14 mouse cellular contexts compared by ENCODE assay signal in genomic region chr10:38540031-38540430, GRCm38 (mm10).
"Had no signal": no experiment of that assay in that cellular context is flagged by ENCODE, and none has a peak within 500 bp of the region (broad histone marks: within the 10 kb centered on the region; RNA-seq: fewer than 3 reads in every experiment).

No protein-coding gene starts in this region.

- H3K27ac ChIP-seq: liver, embryonic 12.5 days; liver, embryonic 14.5 days; midbrain, embryonic 12.5 days; neural tube, embryonic 12.5 days; stomach, embryonic 15.5 days; stomach, postnatal 0 days had no signal

- DNase-seq: lung, adult 18-20 months; lung, embryonic 14.5 days; lung, postnatal 10 days; lung, postnatal 4 days; right cerebral cortex, postnatal 14 days; thymus, adult 2 months; thymus, postnatal 25 days; thymus, postnatal 4 days had no signal

- H3K4me2 ChIP-seq: liver, embryonic 12.5 days; lung, embryonic 14.5 days; midbrain, embryonic 12.5 days; neural tube, embryonic 12.5 days; stomach, embryonic 15.5 days had no signal

- H3K36me3 ChIP-seq: liver, embryonic 12.5 days; midbrain, embryonic 12.5 days; neural tube, embryonic 12.5 days; stomach, embryonic 15.5 days had no signal

- H3K4me3 ChIP-seq: liver, embryonic 12.5 days; midbrain, embryonic 12.5 days; neural tube, embryonic 12.5 days; stomach, embryonic 15.5 days had no signal

- H3K4me1 ChIP-seq: liver, embryonic 12.5 days; neural tube, embryonic 12.5 days; stomach, embryonic 15.5 days had no signal

- H3K9ac ChIP-seq: liver, embryonic 12.5 days; liver, embryonic 14.5 days; lung, embryonic 14.5 days; midbrain, embryonic 12.5 days; neural tube, embryonic 12.5 days; stomach, embryonic 15.5 days had no signal

- H3K9me3 ChIP-seq: liver, embryonic 12.5 days; midbrain, embryonic 12.5 days; neural tube, embryonic 12.5 days; stomach, embryonic 15.5 days had no signal

- H3K27me3 ChIP-seq: liver, embryonic 12.5 days; midbrain, embryonic 12.5 days; neural tube, embryonic 12.5 days; stomach, embryonic 15.5 days had no signal

- ATAC-seq: liver, embryonic 12.5 days had no signal
